Mouse (Mus musculus) cerebellum, postnatal 4 days (tissue): Measurements from ENCODE around the gene Bmp2k.

Source experiments
- DNase-seq, 2 experiments: peaks; one replicate each; pipeline ENCODE4 v3.0.0; 2022; ENCODE audit warnings: low spot score in 2 of 2, mixed read lengths in 1 of 2

Gene Bmp2k

GRCm38 (mm10) chr5:96972474-96973130 lies 24.9 kb upstream of the Bmp2k start:
- no peak for DNase-seq

DNA sequence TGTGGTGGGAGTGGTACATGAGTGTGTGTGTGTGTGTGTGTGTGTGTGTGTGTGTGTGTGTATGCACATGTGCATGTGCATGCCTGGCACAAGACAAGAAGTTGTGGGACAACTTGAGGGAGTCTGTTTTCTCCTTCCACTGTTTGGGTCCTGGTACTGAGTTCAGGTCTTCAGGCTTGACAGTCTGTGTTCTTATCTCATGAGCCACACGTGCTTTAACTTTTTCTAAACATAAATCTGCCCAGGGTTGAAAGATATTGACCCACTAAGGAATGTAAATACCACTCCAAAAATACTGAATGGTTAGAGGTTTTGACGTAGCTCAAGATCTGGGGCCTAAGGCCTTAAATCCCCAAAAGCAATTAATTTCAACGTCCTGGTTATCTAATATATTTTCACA lies 23.8 kb upstream of the Bmp2k start:
- DNase-seq: no peak

DNA sequence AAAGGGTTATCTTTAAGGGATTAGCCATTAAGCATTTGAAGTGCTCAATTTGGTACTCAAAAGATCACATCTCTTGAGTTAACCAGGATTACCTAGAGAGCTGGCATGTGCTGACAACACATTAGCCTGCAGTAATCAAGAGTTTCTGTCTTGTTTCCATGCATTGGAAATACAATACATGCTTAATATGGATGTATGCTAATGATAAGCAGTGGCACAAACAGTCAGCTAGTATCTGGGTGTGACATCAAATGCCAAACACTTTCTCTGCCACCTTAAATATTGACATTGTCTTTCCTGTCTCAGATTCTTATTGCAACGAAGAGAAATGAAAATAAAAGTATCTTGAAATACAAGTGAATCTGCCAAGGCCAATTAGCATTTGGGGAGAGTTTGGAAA lies 22.8 kb upstream of the Bmp2k start:
- DNase-seq: no peak

DNA sequence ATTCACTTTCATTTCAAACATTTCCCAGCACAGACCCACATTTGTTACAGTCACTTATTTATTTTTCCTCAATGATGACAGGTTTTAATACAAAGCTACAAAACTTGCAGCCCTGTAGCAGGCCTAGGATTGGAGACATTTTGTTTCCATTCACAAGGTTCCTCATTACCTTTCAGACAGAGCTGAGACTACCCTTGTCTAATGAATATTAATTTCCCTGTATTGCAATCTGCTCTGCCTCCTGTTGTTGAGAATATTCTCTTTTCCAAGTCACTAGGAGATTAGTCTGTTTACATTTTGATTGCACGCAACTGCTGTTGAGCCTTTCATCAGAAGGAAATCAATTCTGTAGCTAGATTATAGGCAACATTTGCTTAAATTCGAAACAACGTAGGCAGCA lies 22.4 kb upstream of the Bmp2k start:
- no peak for DNase-seq

- no peak for DNase-seq
Measured at GRCm38 (mm10) chr5:96976150-96976549, 21.3 kb upstream of the Bmp2k start.

GRCm38 (mm10) chr5:96979296-96980007 lies 18.0 kb upstream of the Bmp2k start:
- DNase-seq: no peak

DNA sequence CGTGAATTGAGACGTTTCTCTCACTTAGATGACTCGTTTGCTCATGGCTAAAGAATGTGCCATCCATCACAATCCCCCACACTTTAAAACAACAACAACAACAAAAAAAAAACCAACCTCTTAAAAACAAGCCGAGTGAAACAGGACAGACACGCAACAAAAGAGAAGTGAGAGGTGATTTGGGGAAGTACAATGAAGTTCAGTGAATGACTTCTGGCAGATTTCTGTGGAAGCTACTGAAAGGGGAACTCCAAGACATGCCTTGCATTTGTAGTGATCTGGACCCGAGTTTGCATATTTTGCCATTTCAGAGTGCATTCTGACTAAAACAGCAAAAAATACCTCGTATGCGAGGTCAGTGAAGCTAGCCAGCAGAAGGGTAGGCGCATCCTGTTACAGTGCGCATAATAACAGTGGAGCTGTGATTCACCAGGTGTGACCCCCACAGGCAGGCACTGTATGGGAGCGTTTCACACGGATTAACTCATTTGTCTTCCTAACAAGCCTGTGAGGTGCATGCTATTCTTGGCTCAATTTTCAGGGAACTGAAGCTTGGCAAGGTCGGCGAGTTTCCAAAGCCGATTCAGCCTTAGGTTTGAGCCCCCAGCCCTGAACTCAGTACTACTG lies 17.4 kb upstream of the Bmp2k start:
- DNase-seq: peak in 1 of 2 experiments; percentile 5

- DNase-seq: no peak
Measured at GRCm38 (mm10) chr5:96981987-96982386, 15.5 kb upstream of the Bmp2k start.

DNA sequence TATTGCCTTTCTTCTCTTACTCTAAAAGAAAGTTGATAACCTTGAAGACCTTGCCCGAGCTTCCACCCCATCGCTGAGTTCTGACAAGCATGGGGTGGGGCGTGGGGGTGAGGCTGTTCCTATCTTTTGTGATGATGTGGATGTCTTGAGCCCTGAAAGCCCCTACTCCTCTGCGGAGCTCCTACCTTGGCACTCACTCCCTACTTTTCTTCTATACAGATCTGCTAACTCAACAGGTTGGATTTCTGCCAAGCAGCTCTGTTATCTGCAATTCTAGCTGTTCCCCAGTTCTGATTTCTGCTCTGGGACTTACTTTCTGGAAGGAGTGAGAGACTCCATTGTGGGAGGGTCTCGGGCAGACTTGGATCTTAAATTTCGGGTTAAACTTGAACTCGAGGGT lies 14.3 kb upstream of the Bmp2k start:
- DNase-seq: no peak

GRCm38 (mm10) chr5:96986850-96987249 lies 10.6 kb upstream of the Bmp2k start:
- no peak for DNase-seq

DNA sequence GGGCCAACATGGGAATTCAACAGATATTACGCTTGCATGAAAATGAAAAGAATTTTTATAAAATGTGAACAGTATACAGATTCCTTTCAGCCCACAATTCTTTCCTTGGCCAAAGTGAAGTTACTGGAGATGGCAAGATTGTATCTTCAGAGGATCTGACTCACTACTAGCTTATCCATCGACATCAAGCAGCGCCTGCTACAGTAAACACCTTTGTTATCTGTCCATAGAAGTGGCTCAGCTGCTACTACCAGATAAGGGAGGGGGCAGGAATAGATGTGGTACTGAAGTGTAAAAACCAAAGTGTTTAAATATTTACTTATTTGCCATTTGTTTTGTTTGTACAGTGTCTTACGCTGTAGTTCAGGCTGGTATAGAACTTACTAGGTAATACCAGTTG lies 8.6 kb upstream of the Bmp2k start:
- DNase-seq: no peak

GRCm38 (mm10) chr5:96991156-96991555 lies 6.3 kb upstream of the Bmp2k start:
- no peak for DNase-seq

DNA sequence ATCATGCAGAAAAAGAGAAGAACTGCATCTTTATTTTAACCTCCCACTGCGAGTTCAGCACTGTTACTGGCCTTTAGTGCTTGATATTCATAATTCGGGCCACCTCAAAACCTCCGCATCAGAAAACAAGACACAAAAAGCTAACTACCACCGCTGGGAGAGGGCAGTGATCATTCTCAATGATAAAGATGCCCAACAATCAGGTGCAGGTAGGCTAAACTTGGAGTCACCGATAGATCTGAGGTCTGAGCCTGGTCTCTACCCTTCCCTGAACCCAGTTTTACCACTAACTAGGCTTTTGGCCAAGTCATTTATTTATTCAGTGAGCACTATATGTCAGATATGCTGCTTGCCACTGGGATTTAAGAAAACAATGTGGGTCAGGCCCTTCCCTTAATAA lies 4.8 kb upstream of the Bmp2k start:
- no peak for DNase-seq

- no peak for DNase-seq
Measured at GRCm38 (mm10) chr5:96993057-96993456, 4.4 kb upstream of the Bmp2k start.

GRCm38 (mm10) chr5:96995791-96996190 lies 1.7 kb upstream of the Bmp2k start:
- DNase-seq: no peak

GRCm38 (mm10) chr5:96996401-96997309 lies 834 bp upstream of the Bmp2k start:
- peak in 1 of 2 experiments; percentile 10 for DNase-seq

DNA sequence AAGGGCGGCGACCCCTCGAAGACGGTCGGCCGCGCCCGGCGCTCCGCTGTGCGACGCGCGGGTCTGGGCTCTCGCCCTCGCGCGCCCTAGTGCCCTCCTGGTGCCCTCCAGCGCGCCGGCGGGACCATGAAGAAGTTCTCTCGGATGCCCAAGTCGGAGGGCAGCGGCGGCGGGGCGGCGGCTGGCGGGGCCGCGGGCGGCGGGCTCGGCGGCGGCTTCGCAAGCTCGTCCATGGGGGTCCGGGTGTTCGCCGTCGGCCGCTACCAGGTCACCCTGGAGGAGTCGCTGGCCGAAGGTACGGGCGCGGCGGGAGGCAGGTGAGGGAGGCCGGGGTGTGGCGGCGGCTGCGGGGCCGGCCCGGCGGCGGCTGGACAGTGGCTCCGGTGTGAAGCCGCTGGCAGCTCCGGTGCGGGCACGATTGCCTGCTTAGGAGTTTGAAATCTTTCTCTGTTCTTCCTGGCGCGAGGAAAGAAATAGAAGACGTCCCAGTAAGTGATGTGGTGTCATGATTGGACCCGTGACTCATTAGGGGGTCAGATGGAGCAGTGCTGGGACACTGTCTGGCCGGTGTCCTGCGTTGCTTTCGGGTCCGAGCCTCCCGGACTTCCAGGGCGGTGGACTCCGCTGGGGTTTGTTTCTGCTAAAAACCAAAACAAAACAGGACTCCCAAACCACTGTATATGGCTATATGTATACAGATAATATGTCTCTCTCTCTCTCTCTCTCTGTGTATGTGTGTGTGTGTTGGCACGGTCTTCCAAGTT lies 495 bp downstream of the Bmp2k start:
- DNase-seq: peak in 1 of 2 experiments; percentile 47

- DNase-seq: no peak
Measured at GRCm38 (mm10) chr5:96998566-96998907, 1.0 kb downstream of the Bmp2k start.

DNA sequence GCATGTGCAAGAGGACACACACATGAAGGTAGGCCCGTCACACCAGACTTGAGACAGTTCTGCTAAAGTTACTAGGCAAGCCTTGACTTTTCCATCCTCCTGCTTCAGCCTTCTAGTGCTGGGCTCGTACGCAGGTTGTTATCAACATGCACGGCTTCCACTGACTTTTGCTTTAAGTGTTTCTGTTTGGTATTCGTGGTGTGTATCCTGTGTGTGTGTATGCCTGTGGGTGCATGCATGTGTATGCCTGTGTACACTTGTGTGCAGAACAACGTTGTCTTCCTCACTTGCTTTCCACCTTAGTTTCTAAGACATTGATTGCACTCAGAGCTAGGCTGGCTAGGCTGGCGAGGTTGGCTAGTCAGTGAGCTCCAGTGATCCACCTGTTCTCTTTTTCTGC lies 2.1 kb downstream of the Bmp2k start:
- DNase-seq: no peak

DNA sequence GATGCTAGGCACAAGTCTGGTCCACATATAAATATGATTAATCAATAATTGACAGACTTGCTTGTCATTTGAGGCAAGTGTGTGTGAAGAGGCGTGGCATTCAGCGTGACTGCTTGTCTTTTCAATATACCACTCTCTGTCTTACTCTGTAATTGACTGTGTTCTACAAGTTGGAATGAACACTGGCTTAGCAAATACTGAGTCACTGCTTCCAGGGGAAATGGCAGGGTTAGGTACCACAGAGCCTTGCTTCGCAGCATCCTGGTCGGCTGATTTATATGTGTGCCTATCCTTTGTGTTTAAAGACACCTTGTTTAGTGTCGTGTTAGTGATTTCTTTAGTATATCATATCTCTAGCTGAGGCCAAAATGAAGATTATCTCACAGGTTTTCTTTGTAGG lies 3.0 kb downstream of the Bmp2k start:
- DNase-seq: no peak

DNA sequence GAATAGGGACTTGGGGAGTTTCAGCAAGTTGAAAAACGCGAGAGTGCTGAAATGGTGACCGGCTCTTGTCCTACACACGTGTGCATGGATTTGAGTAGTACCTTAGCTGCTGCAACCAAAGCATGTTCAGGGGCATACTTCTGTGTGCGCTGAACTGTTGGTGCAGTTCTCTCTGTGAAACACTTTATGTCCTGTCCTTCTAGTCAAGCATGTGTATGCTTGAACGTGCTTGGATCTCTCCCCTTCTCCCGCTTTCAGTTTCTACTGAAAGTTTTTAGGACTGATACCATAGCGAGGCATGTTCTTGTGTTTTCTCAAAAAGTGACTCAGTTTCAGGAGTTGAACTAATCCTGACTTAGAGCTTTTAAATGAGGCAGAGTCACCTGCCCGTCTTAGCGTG lies 3.7 kb downstream of the Bmp2k start:
- DNase-seq: no peak
